Mouse (Mus musculus): ENCODE measurements around the gene Ntm. TPM values are rescaled to one million over a fixed set of nuclear protein-coding genes. Genes with fewer than 3 reads are reported as not detected.
A peak's percentile ranks its signal among the peaks of the same experiment; 100 is the strongest.

The Ntm gene
- polyA plus RNA-seq, 1 experiment from 2014 or later: 160 TPM

DNA sequence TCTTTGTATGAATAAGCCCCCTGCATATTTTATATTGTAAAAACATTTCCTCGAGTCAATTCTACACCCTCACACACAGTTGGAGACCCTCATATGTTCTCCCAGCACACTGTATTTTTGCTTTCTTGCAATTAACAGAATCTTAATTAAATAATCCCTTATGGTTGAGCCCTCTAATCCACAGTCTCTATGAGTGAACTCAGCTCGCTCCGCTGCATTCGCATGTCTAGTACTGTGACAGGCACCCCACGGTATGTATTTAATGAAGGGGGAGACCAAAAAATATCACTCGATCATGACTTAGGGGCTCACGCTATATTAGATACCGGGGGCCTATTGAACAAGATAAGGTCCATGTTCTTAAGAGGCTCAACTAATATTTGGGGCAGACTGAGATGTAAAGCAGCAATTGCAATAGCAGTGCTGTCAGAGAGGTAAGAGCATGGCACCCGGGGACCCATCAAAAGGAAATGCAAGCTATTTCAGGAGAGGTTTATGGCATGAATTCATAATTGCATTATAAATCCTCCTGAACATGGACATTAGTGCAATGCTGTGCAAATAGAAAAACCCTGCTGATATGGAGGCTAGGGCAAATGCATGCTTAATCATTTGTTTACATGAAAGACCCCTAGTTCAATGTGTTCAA lies 64.4 kb downstream of the Ntm start:
- no peaks in the 10 kb centered on the region for H3K27me3 ChIP-seq (ENCODE audit: control insufficient read depth, insufficient read depth, low read length)
- H3K4me1 ChIP-seq (ENCODE audit: control insufficient read depth, insufficient read depth, low read length): peaks cover 14% of the 10 kb centered on the region
- H3K4me2 ChIP-seq (ENCODE audit: low read length): no peak overlapping the region
- no peak overlapping the region for H3K9ac ChIP-seq (replicated peaks; ENCODE audit: low read length)
- H3K36me3 ChIP-seq (ENCODE audit: control insufficient read depth, insufficient read depth, low read length): no peaks in the 10 kb centered on the region
- 59% methylated on average over 9 of the region's 9 CpGs for WGBS
- H3K4me3 ChIP-seq (replicated peaks; ENCODE audit: low read depth, low read length): no peak overlapping the region
- DNase-seq (peak; percentile 22), ATAC-seq (ENCODE audit: low FRiP score, low TSS enrichment) (no peak)
- no peaks in the 10 kb centered on the region for H3K9me3 ChIP-seq (ENCODE audit: control insufficient read depth, low read length)
- H3K27ac ChIP-seq (replicated peaks; ENCODE audit: low read depth, low read length): no peak overlapping the region; the same call in 1 of the 2 replicates

DNA sequence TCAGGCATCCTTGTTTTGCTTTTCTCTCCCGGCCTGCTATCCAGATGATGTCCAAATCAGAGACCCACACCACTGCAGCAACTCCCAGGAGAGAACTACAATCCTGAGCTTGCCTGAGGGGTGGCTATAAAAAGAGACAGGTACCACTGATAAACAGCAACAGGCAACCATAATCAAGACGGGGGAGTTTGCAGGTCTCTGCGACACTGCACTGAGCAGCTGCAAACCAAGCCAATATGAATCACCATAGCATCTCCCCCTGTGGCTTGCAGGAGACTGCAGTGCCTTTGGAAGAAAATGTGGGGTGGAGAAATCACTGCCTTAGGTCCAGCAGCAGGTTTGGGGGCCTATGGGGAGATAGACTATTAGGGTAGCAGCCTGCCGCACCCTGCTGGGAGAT lies 65.5 kb downstream of the Ntm start:
- Histone ChIP-seq H3K36me3 (ENCODE audit: control insufficient read depth, insufficient read depth, low read length) (no peaks in the 10 kb centered on the region), H3K27ac (replicated peaks; ENCODE audit: low read depth, low read length) (peak overlapping the region; percentile 49; the same call in 1 of the 2 replicates), H3K9me3 (ENCODE audit: control insufficient read depth, low read length) (no peaks in the 10 kb centered on the region), H3K4me3 (replicated peaks; ENCODE audit: low read depth, low read length) (no peak overlapping the region), H3K4me2 (ENCODE audit: low read length) (no peak overlapping the region), H3K4me1 (ENCODE audit: control insufficient read depth, insufficient read depth, low read length) (peaks cover 14% of the 10 kb centered on the region), H3K27me3 (ENCODE audit: control insufficient read depth, insufficient read depth, low read length) (no peaks in the 10 kb centered on the region), H3K9ac (replicated peaks; ENCODE audit: low read length) (no peak overlapping the region)
- DNase-seq: no peak
- no peak for ATAC-seq (ENCODE audit: low FRiP score, low TSS enrichment)
- WGBS: 59% methylated on average over 4 of the region's 4 CpGs

DNA sequence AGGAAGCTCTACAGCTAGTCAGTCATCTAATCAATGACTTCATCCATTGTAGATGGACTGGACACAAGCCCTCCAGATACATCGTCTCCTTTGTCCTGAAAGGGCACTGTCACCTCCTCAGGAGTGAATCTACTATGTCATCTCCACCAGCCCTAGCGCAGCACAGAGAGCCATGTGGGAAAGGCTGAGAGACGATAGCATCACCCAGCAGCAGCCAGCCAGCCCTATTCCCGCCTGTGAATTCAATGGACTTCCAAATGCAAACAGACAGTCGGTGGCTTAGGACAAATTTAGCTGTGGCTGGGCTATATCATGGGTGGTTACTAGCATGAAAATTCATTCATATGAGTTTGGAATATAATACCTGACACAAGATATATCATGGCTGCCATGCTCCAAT lies 70.1 kb downstream of the Ntm start:
- ATAC-seq (ENCODE audit: low FRiP score, low TSS enrichment): no peak
- Histone ChIP-seq H3K4me1 (ENCODE audit: control insufficient read depth, insufficient read depth, low read length) (peaks cover 8% of the 10 kb centered on the region), H3K4me3 (replicated peaks; ENCODE audit: low read depth, low read length) (no peak overlapping the region), H3K9me3 (ENCODE audit: control insufficient read depth, low read length) (no peaks in the 10 kb centered on the region), H3K4me2 (ENCODE audit: low read length) (no peak overlapping the region), H3K27me3 (ENCODE audit: control insufficient read depth, insufficient read depth, low read length) (no peaks in the 10 kb centered on the region), H3K9ac (replicated peaks; ENCODE audit: low read length) (no peak overlapping the region), H3K36me3 (ENCODE audit: control insufficient read depth, insufficient read depth, low read length) (no peaks in the 10 kb centered on the region), H3K27ac (replicated peaks; ENCODE audit: low read depth, low read length) (no peak overlapping the region)
- 81% methylated on average over 5 of the region's 5 CpGs for WGBS
- no peak for DNase-seq

DNA sequence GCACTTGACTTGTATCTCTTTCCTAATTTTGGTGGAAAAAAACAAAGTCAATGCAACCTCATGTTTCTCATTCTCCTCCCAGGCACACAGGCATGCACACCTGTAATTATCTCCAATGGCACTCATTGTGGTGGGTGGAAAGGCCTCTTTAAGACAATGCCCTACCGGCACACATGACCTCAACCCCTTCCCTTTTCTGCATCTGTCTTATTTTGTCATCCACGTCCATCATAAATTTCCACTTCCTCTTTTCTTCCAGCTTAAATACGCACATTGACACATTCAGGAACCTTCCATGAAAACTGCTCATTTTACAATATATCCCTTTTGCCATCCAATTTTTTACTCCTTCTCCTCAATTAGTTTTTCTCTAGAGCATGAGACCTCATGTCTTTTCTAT lies 74.2 kb downstream of the Ntm start:
- 93% methylated on average over 3 of the region's 3 CpGs for WGBS
- H3K27ac ChIP-seq (replicated peaks; ENCODE audit: low read depth, low read length): no peak overlapping the region
- no peak overlapping the region for H3K9ac ChIP-seq (replicated peaks; ENCODE audit: low read length)
- no peaks in the 10 kb centered on the region for H3K36me3 ChIP-seq (ENCODE audit: control insufficient read depth, insufficient read depth, low read length)
- ATAC-seq (ENCODE audit: low FRiP score, low TSS enrichment): no peak
- no peak overlapping the region for H3K4me2 ChIP-seq (ENCODE audit: low read length)
- H3K4me1 ChIP-seq (ENCODE audit: control insufficient read depth, insufficient read depth, low read length): no peaks in the 10 kb centered on the region
- H3K27me3 ChIP-seq (ENCODE audit: control insufficient read depth, insufficient read depth, low read length): no peaks in the 10 kb centered on the region
- no peak for DNase-seq
- no peak overlapping the region for H3K4me3 ChIP-seq (replicated peaks; ENCODE audit: low read depth, low read length)
- 0 out of 2 replicates have a peak, but pooled peaks cover 4% of the 10 kb centered on the region for H3K9me3 ChIP-seq (ENCODE audit: control insufficient read depth, low read length)

DNA sequence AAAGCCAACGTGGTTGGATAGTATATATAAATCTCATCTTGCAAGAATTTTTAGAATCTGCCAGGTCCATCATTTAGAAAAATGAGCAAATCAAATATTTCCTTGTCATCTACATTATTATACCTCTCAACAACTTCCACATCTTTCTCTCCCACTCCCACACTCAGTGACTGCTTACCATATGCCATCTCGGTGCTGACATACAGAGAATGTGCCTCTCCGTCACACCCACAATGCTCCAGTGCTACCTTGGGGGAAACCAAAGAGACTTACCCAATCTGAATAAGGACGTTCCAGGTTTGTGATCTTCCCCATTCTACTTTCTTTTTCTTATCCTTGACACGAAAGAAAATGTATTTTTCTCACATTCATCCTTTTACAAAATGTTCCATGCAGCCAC lies 75.0 kb downstream of the Ntm start:
- no peak overlapping the region for H3K4me2 ChIP-seq (ENCODE audit: low read length)
- ATAC-seq (ENCODE audit: low FRiP score, low TSS enrichment): no peak
- no peak overlapping the region for H3K4me3 ChIP-seq (replicated peaks; ENCODE audit: low read depth, low read length)
- no peak overlapping the region for H3K9ac ChIP-seq (replicated peaks; ENCODE audit: low read length)
- WGBS: 86% methylated on average over 5 of the region's 5 CpGs
- no peak overlapping the region for H3K27ac ChIP-seq (replicated peaks; ENCODE audit: low read depth, low read length)
- H3K4me1 ChIP-seq (ENCODE audit: control insufficient read depth, insufficient read depth, low read length): no peaks in the 10 kb centered on the region
- DNase-seq: no peak
- H3K9me3 ChIP-seq (ENCODE audit: control insufficient read depth, low read length): 0 out of 2 replicates have a peak, but pooled peaks cover 4% of the 10 kb centered on the region
- H3K27me3 ChIP-seq (ENCODE audit: control insufficient read depth, insufficient read depth, low read length): no peaks in the 10 kb centered on the region
- no peaks in the 10 kb centered on the region for H3K36me3 ChIP-seq (ENCODE audit: control insufficient read depth, insufficient read depth, low read length)

DNA sequence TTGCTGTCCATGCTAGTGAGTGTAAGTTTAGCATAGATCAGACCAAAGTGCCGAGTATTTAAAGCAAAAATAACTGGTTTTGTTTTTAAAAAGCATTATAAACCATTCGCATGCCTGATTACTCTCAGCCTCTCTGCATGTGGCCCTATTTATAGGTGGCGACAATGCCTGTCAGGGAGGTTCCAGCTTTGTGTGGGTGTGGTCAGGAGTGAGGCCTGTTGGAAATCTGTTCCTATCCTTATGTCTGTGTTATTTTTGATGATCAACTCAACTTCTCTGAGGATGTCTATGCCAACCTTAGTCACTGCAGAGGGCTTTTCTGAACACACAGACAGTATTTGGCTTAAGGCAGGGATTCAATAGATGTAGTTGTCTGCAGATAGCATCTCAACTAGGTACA lies 78.9 kb downstream of the Ntm start:
- Histone ChIP-seq H3K27me3 (ENCODE audit: control insufficient read depth, insufficient read depth, low read length) (no peaks in the 10 kb centered on the region), H3K9ac (replicated peaks; ENCODE audit: low read length) (no peak overlapping the region), H3K4me1 (ENCODE audit: control insufficient read depth, insufficient read depth, low read length) (no peaks in the 10 kb centered on the region), H3K4me3 (replicated peaks; ENCODE audit: low read depth, low read length) (no peak overlapping the region), H3K36me3 (ENCODE audit: control insufficient read depth, insufficient read depth, low read length) (no peaks in the 10 kb centered on the region), H3K9me3 (ENCODE audit: control insufficient read depth, low read length) (0 out of 2 replicates have a peak, but pooled peaks cover 4% of the 10 kb centered on the region), H3K27ac (replicated peaks; ENCODE audit: low read depth, low read length) (no peak overlapping the region), H3K4me2 (ENCODE audit: low read length) (no peak overlapping the region)
- ATAC-seq (ENCODE audit: low FRiP score, low TSS enrichment) (no peak), DNase-seq (no peak)
- 60% methylated on average over 3 of the region's 3 CpGs for WGBS

DNA sequence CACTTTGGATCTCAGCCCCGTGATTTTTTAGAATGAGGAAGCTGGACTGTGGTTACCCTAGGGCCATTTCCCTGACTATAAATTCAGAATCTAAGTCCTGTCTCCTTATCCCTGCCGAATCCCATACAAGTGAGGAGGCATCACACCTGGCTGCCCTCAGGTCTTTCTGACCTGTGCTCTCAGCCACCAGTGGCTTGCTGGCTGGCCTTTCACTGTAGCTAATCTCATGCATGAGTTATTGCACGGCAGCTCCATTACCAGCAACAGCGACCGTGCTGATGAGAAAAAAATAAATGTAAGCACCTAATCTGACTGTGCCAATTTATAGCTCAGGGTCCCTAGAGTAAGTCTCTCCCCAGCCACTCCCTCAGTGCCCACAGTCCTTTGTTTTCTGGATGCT lies 81.3 kb downstream of the Ntm start:
- no peak overlapping the region for H3K27ac ChIP-seq (replicated peaks; ENCODE audit: low read depth, low read length)
- H3K4me3 ChIP-seq (replicated peaks; ENCODE audit: low read depth, low read length): no peak overlapping the region
- H3K9ac ChIP-seq (replicated peaks; ENCODE audit: low read length): no peak overlapping the region
- WGBS: 72% methylated on average over 5 of the region's 5 CpGs
- H3K4me2 ChIP-seq (ENCODE audit: low read length): no peak overlapping the region
- no peaks in the 10 kb centered on the region for H3K36me3 ChIP-seq (ENCODE audit: control insufficient read depth, insufficient read depth, low read length)
- H3K9me3 ChIP-seq (ENCODE audit: control insufficient read depth, low read length): 0 out of 2 replicates have a peak, but pooled peaks cover 4% of the 10 kb centered on the region
- DNase-seq (no peak), ATAC-seq (ENCODE audit: low FRiP score, low TSS enrichment) (no peak)
- H3K27me3 ChIP-seq (ENCODE audit: control insufficient read depth, insufficient read depth, low read length): no peaks in the 10 kb centered on the region
- H3K4me1 ChIP-seq (ENCODE audit: control insufficient read depth, insufficient read depth, low read length): no peaks in the 10 kb centered on the region

DNA sequence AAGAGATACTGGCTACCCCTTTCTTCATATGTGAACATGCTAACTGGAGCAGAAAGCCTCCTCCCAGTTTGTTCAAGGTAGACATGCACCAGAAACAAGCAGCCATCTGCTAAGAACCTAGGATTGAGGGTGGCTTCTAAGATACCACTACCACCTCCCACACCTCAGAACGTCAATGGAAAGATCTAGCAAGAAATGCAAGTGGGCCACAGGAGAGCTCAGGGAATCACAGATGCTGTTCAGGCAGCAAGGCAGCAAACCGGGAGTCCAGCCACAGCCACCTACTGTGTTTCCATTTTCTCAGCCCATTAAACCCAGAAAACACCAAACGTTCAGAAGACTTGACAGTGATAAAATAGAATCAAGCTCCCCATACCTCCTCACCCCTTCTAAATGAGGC lies 85.4 kb downstream of the Ntm start:
- Histone ChIP-seq H3K27ac (replicated peaks; ENCODE audit: low read depth, low read length) (no peak overlapping the region), H3K9me3 (ENCODE audit: control insufficient read depth, low read length) (no peaks in the 10 kb centered on the region), H3K4me3 (replicated peaks; ENCODE audit: low read depth, low read length) (no peak overlapping the region), H3K9ac (replicated peaks; ENCODE audit: low read length) (no peak overlapping the region), H3K36me3 (ENCODE audit: control insufficient read depth, insufficient read depth, low read length) (no peaks in the 10 kb centered on the region), H3K4me1 (ENCODE audit: control insufficient read depth, insufficient read depth, low read length) (peaks cover 16% of the 10 kb centered on the region), H3K27me3 (ENCODE audit: control insufficient read depth, insufficient read depth, low read length) (no peaks in the 10 kb centered on the region), H3K4me2 (ENCODE audit: low read length) (no peak overlapping the region)
- DNase-seq: no peak
- WGBS: 80% methylated on average over 3 of the region's 3 CpGs
- no peak for ATAC-seq (ENCODE audit: low FRiP score, low TSS enrichment)

DNA sequence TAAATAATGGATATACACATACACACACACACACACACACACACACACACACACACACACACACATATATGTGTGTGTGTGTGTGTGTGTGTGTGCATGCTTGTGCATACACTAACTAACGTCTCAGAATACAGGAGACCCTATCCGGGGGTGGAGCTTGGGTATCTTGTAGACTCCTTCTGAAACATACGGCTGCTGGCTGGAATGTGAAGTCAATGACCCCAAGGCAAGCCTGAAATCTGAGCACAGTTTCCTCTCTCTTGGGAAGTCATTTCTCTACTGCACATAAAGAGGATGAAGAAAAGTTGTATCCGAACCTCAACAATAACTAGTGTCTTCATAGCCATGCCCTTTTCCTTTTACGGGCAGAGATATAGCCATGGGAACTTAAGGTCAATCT lies 95.2 kb downstream of the Ntm start:
- Histone ChIP-seq H3K4me1 (ENCODE audit: control insufficient read depth, insufficient read depth, low read length) (peaks cover 35% of the 10 kb centered on the region), H3K36me3 (ENCODE audit: control insufficient read depth, insufficient read depth, low read length) (no peaks in the 10 kb centered on the region), H3K27me3 (ENCODE audit: control insufficient read depth, insufficient read depth, low read length) (no peaks in the 10 kb centered on the region), H3K27ac (replicated peaks; ENCODE audit: low read depth, low read length) (no peak overlapping the region), H3K4me3 (replicated peaks; ENCODE audit: low read depth, low read length) (no peak overlapping the region), H3K9me3 (ENCODE audit: control insufficient read depth, low read length) (no peaks in the 10 kb centered on the region), H3K9ac (replicated peaks; ENCODE audit: low read length) (no peak overlapping the region), H3K4me2 (ENCODE audit: low read length) (no peak overlapping the region)
- WGBS: 80% methylated on average over 5 of the region's 5 CpGs
- ATAC-seq (ENCODE audit: low FRiP score, low TSS enrichment) (no peak), DNase-seq (no peak)

All from midbrain, embryonic 14.5 days (tissue).